Mouse (Mus musculus): ENCODE results near the gene Tex13a.

Tex13a gene

DNA sequence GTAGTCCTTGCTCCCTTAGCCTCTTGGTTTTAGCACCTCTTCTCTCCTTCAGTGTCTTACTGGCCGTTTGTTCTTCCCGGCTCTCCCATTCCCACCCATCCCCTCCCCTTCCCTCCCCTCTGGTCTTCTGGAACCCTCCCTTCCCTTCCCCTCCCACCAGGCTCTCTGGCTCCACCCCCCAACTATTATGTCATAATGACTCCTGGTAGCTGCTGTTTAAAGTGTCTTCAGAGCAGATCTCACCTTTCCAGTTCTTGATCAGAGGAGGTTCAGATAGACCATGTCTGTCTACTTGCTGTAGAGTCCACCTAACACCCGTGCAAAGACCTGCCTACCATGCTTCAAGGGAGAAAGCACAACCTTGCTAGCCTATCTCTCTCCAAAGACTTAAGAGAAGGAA is at the start of gene Tex13a:
Gene Tex13a, minus strand, starts transcription at position 101 of the 400 bp plus-strand sequence.
- no peak for DNase-seq

- DNase-seq, result no peak
These were observed 25.2 kb upstream of the Tex13a start for GRCm38 (mm10) chrX:138234626-138235025.

- no peak for DNase-seq
These were observed 39.2 kb downstream of the Tex13a start for GRCm38 (mm10) chrX:138170146-138170545.
